Mouse (Mus musculus) brain, embryonic 14.5 days (tissue): Measurements from ENCODE around the gene Chst8.

Experiments used
- CTCF ChIP-seq: fragments of 200-500 bp; IDR thresholded peaks from 2 replicates; pipeline ENCODE4 v1.5.1; 2012; ENCODE audit warnings: inconsistent platforms, mild to moderate bottlenecking, moderate library complexity, borderline replicate concordance; ENCODE audit not compliant: insufficient read depth, insufficient read length; ENCODE audit errors: extremely low read depth
- POLR2A ChIP-seq: fragments of 200-500 bp; IDR thresholded peaks from 2 replicates; pipeline ENCODE4 v1.6.1; 2012; ENCODE audit warnings: mild to moderate bottlenecking, inconsistent platforms, borderline replicate concordance; ENCODE audit not compliant: poor library complexity, insufficient read depth, insufficient read length, severe bottlenecking; ENCODE audit errors: extremely low read depth

- TF ChIP-seq CTCF (no peak), POLR2A (no peak)
These were observed 126.7 kb downstream of the Chst8 start for GRCm38 (mm10) chr7:34685801-34686200.
